Mouse (Mus musculus) hindbrain, embryonic 10.5 days (tissue): ENCODE data around the gene 4930438A08Rik. TPM values are rescaled to one million over a fixed set of nuclear protein-coding genes. Genes with fewer than 3 reads are reported as not detected.

Source experiments
- DNase-seq: peaks from one replicate; pipeline ENCODE4 v3.0.0-alpha.2; 2017; ENCODE audit warnings: low spot score
- H3K27ac ChIP-seq: fragments of 300-500 bp; sonication (generic); 2 replicates; pipeline ENCODE4 v1.5.1; 2016; ENCODE audit warnings: mild to moderate bottlenecking, moderate library complexity
- H3K27me3 ChIP-seq: fragments of 300-500 bp; sonication (generic); 2 replicates; pipeline ENCODE4 v1.6.1; 2016; ENCODE audit warnings: mild to moderate bottlenecking; ENCODE audit not compliant: poor library complexity, insufficient read depth, severe bottlenecking
- H3K36me3 ChIP-seq: fragments of 300-500 bp; sonication (generic); 2 replicates; pipeline ENCODE4 v1.6.1; 2016; ENCODE audit warnings: mild to moderate bottlenecking, moderate library complexity
- H3K4me1 ChIP-seq: fragments of 300-500 bp; sonication (generic); replicated peaks from 2 replicates; pipeline ENCODE4 v1.6.1; 2016; ENCODE audit warnings: mild to moderate bottlenecking
- H3K4me3 ChIP-seq: fragments of 300-500 bp; sonication (generic); 2 replicates; pipeline ENCODE4 v1.5.1; 2016; ENCODE audit warnings: mild to moderate bottlenecking, moderate library complexity
- H3K9me3 ChIP-seq: fragments of 300-500 bp; sonication (generic); 2 replicates; pipeline ENCODE4 v1.6.1; 2016; ENCODE audit warnings: mild to moderate bottlenecking, moderate library complexity
- WGBS: fragments of 180-500 bp; shearing (Covaris S2); methylation state at CpG from one replicate; pipeline ENCODE4 v1.1.7; 2016; 5-methylcytosine and 5-hydroxymethylcytosine counted together
- polyA plus RNA-seq: library from polyadenylated mRNA; unstranded; fragments of >200 nt; fragmentation: Nextera tagmentation; extraction: Ambion mirVana; gene quantifications from 2 replicates; pipeline ENCODE4 v1.2.1, GENCODE M21; 2016

4930438A08Rik gene
- polyA plus RNA-seq, 1 experiment from 2014 or later: 0.14 TPM

DNA sequence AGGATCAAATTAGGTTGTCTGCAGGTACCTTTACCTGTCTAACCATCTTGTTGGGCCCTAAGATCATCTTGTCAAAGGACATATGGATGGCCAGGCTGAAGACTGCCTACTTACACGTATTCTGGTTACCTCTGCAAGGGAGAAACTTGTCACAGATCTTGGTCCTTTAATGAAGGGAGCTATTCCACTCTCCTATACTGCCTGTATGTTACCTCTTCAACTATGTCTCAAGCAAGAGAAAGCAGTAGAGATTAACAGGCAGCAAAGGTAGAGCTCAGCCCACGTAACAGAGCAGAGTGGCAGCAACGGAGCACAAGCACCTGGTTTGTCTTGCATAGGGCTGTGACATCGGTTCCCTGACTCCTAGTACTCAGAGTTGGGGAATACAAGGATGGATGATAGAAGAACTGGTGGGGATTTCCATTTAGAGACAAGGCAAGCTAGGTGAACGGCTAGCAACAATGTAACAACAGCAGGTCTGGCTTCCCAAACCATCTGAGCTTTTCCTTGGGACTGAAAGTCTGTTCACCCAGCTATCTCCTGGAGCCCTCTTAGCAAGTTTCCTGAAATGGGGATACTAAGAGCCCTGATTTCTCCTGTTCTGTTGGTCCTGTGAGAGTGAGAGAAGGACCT lies 41.1 kb downstream of the 4930438A08Rik start:
- Histone ChIP-seq H3K27me3 (no peaks in the 10 kb centered on the region), H3K4me1 (no peaks in the 10 kb centered on the region), H3K27ac (no peak overlapping the region), H3K36me3 (peaks cover 78% of the 10 kb centered on the region), H3K4me3 (no peak overlapping the region), H3K9me3 (no peaks in the 10 kb centered on the region)
- 92% methylated on average over 5 of the region's 5 CpGs for WGBS
- no peak for DNase-seq

DNA sequence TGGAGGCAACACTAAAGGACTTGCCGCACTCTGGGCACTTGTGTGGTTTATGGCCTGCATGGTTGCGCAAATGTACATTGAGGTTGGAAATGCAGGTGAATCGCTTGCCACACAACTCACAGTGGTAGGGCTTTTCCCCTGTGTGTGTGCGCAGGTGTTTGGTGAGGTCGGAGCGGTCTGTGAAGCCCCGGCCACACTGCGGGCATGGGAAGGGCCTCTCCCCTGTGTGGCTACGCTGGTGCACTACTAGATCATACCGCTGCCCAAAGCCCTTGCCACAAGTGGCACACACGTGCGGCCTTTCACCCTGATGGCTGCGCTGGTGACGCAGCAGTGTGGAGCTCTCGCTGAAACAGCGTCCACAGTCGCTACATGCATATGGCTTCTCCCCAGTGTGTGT lies 41.7 kb downstream of the 4930438A08Rik start:
- H3K9me3 ChIP-seq: no peaks in the 10 kb centered on the region
- no peaks in the 10 kb centered on the region for H3K27me3 ChIP-seq
- WGBS: 85% methylated on average over 17 of the region's 17 CpGs
- no peak overlapping the region for H3K27ac ChIP-seq
- DNase-seq: no peak
- H3K4me3 ChIP-seq: no peak overlapping the region
- peaks cover 72% of the 10 kb centered on the region for H3K36me3 ChIP-seq
- H3K4me1 ChIP-seq: no peaks in the 10 kb centered on the region

DNA sequence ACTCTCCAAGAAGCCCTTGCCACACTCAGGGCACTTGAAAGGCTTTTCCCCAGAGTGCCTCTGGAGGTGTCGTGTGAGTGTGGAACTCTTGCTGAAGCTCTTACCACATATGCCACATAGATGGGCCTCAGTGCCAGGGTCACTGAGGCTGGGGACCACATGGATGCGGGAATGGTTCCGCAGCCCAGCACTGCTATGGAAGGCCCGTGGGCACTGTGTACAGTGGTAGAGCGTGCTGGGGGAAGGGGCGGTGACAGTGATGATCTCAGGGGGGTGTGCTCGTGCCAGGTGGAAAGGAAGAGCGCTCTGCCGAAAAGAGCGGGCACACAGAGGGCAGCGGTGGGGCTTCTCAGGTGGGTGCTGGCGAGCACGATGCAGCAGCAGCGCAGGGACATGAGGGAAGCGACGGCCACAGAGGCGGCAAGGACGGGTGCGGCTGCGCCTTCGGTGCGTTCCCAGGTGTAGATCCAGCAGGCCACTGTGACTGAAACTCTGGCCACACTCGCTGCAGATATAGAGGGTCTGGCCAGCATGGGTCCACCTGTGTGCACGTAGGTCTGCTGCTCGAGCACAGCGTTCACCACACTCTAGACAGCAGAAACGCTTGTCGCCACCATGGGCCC lies 42.3 kb downstream of the 4930438A08Rik start:
- Histone ChIP-seq H3K4me1 (peaks cover 3% of the 10 kb centered on the region), H3K4me3 (no peak overlapping the region), H3K9me3 (no peaks in the 10 kb centered on the region), H3K27me3 (no peaks in the 10 kb centered on the region), H3K36me3 (peaks cover 67% of the 10 kb centered on the region), H3K27ac (no peak overlapping the region)
- DNase-seq: no peak
- WGBS: 70% methylated on average over 28 of the region's 28 CpGs

DNA sequence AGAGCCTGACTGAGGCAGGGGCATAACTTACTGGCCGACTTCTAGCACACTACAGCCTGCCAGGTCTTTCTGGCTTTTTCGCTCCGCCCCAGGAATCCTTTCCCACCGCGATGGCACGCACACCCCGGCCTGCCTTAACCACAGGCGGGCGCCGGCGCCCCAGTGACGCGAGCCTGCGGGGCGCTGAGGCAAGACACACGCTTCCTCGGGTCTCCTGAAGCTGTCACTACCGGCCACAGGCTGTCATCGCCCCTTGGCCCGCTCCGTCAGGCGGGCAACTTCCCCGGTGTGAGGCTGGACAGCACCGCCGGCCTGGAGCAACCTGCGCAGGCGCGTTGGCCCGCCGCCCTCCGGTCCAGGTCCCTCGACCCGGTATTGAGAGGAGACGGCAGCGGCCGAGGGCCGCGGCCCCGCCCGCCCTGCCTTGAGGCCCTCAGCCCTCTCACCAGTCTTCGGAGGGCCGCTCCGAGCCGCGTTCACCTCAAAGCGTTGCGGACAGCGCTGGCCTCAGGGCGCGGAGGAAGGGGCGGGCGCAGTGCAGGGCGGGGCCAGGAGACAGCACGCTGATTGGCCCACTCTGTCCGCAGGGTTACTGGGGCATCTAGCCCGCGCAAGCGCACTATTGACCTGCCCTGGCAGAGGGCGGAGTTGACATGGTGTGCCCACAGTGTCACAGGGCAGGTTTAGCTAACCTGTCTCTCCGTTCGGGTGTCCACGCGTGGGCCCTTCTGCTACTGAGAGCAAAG lies 48.4 kb downstream of the 4930438A08Rik start:
- no peaks in the 10 kb centered on the region for H3K27me3 ChIP-seq
- WGBS: under 1% methylated on average over 63 of the region's 63 CpGs
- peak; percentile 97 for DNase-seq
- H3K4me3 ChIP-seq: peak overlapping the region; percentile 75
- peaks cover 26% of the 10 kb centered on the region for H3K36me3 ChIP-seq
- H3K27ac ChIP-seq: peak overlapping the region; percentile 92
- peaks cover 24% of the 10 kb centered on the region for H3K4me1 ChIP-seq
- no peaks in the 10 kb centered on the region for H3K9me3 ChIP-seq

DNA sequence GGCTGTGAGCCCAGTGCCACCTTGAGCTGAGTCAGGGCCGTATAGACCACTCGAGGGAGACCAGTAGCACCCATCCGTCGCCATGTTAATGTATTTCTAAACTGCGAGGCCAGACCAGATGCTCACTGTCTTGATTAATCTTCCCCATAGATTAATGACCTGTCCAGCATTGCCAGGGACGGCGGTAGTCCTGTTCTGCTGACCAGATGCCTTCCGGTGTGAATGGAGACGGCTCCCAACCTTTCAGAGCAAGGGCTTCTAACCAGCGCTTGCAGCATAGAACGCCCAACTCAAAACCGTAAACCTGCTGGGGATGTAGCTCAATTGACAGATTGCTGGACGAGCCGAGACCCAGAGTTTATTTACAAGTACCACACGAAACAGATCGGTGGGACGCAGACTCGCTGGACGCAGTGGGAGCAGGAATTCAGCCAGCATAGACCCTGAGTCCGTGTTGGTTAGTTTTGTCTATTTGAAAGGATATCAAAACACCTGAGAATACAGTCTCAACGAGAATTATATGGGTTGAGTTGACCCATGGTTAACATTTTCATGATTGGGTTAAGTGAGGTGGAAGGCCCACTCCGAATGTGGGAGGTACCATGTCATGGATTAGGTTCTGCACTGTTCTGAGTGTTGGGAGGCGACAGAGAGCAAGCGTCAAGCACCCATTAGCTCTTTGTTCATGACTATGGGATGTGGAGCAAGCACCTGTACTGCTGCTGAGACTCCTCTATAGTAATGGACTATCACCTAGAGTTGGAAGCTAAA lies 49.2 kb downstream of the 4930438A08Rik start:
- peak overlapping the region; percentile 75 for H3K4me3 ChIP-seq
- DNase-seq: no peak
- no peaks in the 10 kb centered on the region for H3K27me3 ChIP-seq
- H3K4me1 ChIP-seq: peaks cover 27% of the 10 kb centered on the region
- peak overlapping the region; percentile 92 for H3K27ac ChIP-seq
- H3K36me3 ChIP-seq: peaks cover 31% of the 10 kb centered on the region
- no peaks in the 10 kb centered on the region for H3K9me3 ChIP-seq
- WGBS: 15% methylated on average over 24 of the region's 24 CpGs

DNA sequence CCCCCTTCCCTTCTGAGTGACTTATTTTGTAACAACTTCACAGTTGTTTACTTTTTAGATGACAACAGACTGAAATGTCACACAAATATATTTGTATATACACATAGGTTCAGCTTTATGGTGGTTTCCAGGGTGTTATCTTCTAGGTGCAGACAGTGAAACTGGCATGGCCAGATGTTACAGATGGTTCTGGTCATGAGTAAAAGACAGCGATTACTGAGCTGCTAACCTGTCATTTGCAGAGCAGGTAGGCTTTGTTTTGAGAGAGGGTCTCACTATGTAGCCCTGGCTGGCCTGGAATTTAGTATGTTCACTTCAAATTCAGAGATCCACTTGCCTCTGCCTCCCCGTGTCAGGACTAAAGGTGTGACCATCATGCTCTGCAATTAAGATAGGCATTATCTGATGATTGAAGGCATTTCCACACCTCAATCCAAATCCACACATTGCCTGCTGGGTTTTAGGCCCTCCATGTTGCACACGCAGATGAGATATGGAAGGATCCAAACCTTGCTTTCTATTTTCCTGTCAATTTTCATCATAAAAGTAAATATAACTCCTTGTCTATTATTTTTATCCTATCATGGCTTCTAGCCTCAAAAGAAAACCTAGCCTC lies 50.1 kb downstream of the 4930438A08Rik start:
- H3K36me3 ChIP-seq: peaks cover 29% of the 10 kb centered on the region
- no peaks in the 10 kb centered on the region for H3K27me3 ChIP-seq
- H3K4me3 ChIP-seq: no peak overlapping the region
- DNase-seq: no peak
- no peaks in the 10 kb centered on the region for H3K9me3 ChIP-seq
- no peak overlapping the region for H3K27ac ChIP-seq
- H3K4me1 ChIP-seq: peaks cover 36% of the 10 kb centered on the region
- 90% methylated on average over 3 of the region's 3 CpGs for WGBS

DNA sequence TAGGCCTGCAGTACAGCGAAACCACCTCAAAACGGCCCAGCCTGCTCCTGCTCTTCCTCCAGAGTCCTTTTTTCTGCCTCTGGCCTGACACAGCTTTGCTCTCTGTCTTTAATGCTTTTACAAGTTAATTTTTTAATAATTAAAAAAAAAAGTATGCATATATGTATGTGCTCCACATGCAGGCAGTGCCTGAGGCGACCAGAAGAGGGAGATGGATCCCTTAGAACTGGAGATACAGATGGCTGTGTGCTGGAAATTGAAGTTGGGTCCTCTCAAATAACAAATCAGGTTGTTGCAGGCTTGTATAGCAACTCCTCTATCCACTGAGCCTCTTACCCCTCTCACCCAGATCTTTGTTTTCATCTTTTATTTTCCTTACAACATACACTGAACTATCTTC lies 52.2 kb downstream of the 4930438A08Rik start:
- no peak for DNase-seq
- Histone ChIP-seq H3K27ac (no peak overlapping the region), H3K4me3 (no peak overlapping the region), H3K27me3 (no peaks in the 10 kb centered on the region), H3K36me3 (peaks cover 23% of the 10 kb centered on the region), H3K4me1 (peaks cover 42% of the 10 kb centered on the region), H3K9me3 (no peaks in the 10 kb centered on the region)
- WGBS: 92% methylated on average over 3 of the region's 3 CpGs

DNA sequence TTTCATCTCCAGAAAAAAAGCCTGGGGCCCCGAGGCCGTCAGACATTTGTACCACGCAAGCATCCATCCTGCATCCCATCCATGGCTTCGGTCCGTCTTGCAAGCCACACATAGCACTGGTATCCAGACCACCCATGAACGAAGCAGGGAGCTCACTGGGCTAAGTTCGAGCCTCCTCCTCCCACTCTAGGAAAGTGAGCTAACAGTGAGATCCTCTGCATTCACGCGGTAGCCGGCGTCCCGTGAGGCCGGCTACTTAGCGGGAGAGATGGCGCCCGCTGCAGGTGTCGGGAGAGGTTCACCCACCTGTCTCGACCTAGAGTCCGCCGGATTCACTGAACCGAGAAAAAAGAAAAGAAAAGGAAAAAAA lies 55.3 kb downstream of the 4930438A08Rik start:
- Histone ChIP-seq H3K27me3 (no peaks in the 10 kb centered on the region), H3K36me3 (peaks cover 51% of the 10 kb centered on the region), H3K27ac (peak overlapping the region; percentile 94), H3K4me1 (peaks cover 31% of the 10 kb centered on the region), H3K4me3 (peak overlapping the region; percentile 73), H3K9me3 (no peaks in the 10 kb centered on the region)
- DNase-seq: no peak
- WGBS: under 1% methylated on average over 21 of the region's 21 CpGs

DNA sequence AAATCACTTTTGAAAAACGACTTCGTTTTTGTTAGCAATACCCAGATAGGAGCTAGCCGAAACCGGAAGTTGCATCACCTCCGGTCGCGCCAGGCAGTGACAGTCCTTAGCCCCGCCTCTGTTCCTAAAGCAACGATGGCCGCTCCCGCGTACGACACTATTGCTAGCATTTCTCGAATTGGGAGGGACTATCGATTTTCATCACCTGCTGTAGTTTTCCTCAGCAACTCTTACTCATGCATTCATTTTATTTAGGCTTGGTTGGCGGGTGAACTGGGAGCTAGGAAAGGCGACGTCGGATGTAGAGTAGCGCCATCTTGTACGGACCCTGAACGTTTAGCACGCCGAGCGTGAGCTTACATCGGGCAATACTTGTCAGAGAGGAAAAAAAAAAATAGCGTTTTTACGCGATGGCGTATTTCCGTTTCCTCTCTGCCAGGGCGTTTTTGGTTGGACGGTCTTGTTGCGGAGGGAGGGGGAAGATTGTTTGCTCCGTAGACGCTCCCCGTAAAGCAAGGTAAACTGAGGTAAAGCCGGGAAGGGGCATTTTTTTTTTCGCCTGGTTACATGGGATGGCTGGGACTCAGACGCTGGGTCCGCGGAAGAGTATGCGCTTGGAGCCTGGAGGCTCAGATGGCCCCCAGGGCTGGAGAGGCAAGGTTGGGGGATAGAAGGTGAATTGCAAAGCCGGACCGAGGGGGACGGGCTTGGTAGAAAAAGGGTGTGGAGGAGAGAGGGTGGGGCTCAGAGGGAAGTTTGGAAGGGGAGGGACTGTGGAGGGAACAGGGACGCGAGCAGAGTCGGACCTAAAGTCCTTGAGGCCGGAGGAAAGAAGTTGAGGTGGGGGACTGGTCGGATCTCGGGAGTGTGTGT lies 55.9 kb downstream of the 4930438A08Rik start, which contains the start of the genes Zfp672 and Sh3bp5l:
Gene Zfp672 (minus strand): TSS at position 64 of the 873 bp plus-strand sequence.
Gene Sh3bp5l (plus strand): TSS at position 449 of the 873 bp plus-strand sequence.
- H3K4me3 ChIP-seq: peak within 1 kb of the TSS; percentile 73
- H3K9me3 ChIP-seq: no peaks in the 10 kb centered on the region
- H3K36me3 ChIP-seq: peaks cover 53% of the 10 kb centered on the region
- peaks cover 31% of the 10 kb centered on the region for H3K4me1 ChIP-seq
- no peaks in the 10 kb centered on the region for H3K27me3 ChIP-seq
- peak; percentile 92 for DNase-seq
- H3K27ac ChIP-seq: peak within 1 kb of the TSS; percentile 94
- under 1% methylated on average over 52 of the region's 52 CpGs for WGBS

DNA sequence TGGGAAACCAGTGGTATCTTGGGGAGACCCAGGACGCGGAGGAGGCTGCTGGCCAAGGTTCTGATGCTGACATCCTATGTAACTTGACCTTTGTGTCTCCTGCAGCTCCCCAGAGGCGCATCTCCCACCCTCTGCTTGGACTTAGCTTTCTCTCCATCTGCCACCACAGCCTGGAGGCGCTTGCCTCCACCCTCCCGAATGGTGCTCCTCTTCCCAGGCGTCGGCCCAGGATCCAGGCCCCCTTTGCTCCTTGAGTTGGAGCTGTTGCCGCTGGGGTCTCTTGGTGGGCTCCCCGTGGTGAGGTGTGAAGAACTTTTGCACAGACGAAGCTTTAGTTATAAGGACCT lies 56.5 kb downstream of the 4930438A08Rik start:
- peaks cover 56% of the 10 kb centered on the region for H3K36me3 ChIP-seq
- DNase-seq: no peak
- H3K4me1 ChIP-seq: peaks cover 31% of the 10 kb centered on the region
- WGBS: 24% methylated on average over 10 of the region's 10 CpGs
- peak overlapping the region; percentile 73 for H3K4me3 ChIP-seq
- H3K27ac ChIP-seq: peak overlapping the region; percentile 94
- no peaks in the 10 kb centered on the region for H3K9me3 ChIP-seq
- no peaks in the 10 kb centered on the region for H3K27me3 ChIP-seq

DNA sequence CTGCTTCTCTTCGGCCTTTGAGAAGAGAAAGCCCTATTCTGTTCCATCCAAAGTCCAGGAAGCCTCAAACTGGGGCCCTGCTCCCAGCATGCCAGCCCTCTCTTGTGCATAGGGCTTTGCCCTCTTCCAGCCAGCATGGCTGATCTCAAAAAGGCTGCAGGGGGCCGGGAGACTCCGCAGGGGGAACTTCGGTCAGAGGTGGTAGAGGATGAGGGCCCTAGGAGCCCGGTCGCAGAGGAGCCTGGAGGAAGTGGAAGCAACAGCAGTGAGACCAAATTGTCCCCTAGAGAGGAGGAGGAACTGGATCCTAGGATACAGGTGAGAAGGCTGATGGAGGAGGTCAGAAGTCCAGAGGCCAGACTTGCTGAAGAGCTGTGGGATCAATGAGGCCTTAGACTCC lies 56.9 kb downstream of the 4930438A08Rik start:
- peak overlapping the region; percentile 73 for H3K4me3 ChIP-seq
- WGBS: 87% methylated on average over 6 of the region's 6 CpGs
- H3K27ac ChIP-seq: no peak overlapping the region; the same call in 1 of the 2 replicates
- peaks cover 57% of the 10 kb centered on the region for H3K36me3 ChIP-seq
- H3K9me3 ChIP-seq: no peaks in the 10 kb centered on the region
- DNase-seq: no peak
- no peaks in the 10 kb centered on the region for H3K27me3 ChIP-seq
- H3K4me1 ChIP-seq: peaks cover 31% of the 10 kb centered on the region
